Mouse (Mus musculus): ENCODE measurements around the gene Atp6v1c2.
A peak's percentile ranks its signal among the peaks of the same experiment; 100 is the strongest.

Gene Atp6v1c2

GRCm38 (mm10) chr12:17329259-17329658 lies at the start of gene Atp6v1c2:
Gene Atp6v1c2 (minus strand): TSS chr12:17329359.
- no peak for DNase-seq (ENCODE audit: low read depth)

- DNase-seq (ENCODE audit: low read depth), result peak; percentile 31
Measured at GRCm38 (mm10) chr12:17376521-17376920, 47.4 kb upstream of the Atp6v1c2 start.

GRCm38 (mm10) chr12:17375243-17375642 lies 46.1 kb upstream of the Atp6v1c2 start:
- no peak for DNase-seq (ENCODE audit: low read depth)

GRCm38 (mm10) chr12:17373470-17373975 lies 44.4 kb upstream of the Atp6v1c2 start:
- DNase-seq (ENCODE audit: low read depth), result no peak

GRCm38 (mm10) chr12:17372696-17373095 lies 43.5 kb upstream of the Atp6v1c2 start:
- no peak for DNase-seq (ENCODE audit: low read depth)

GRCm38 (mm10) chr12:17371589-17372235 lies 42.6 kb upstream of the Atp6v1c2 start:
- DNase-seq (ENCODE audit: low read depth), result peak; percentile 34

- no peak for DNase-seq (ENCODE audit: low read depth)
Measured at GRCm38 (mm10) chr12:17369551-17370325, 40.6 kb upstream of the Atp6v1c2 start.

- DNase-seq (ENCODE audit: low read depth), result no peak
Measured at GRCm38 (mm10) chr12:17369111-17369510, 40.0 kb upstream of the Atp6v1c2 start.

- peak; percentile 79 for DNase-seq (ENCODE audit: low read depth)
Measured at GRCm38 (mm10) chr12:17366981-17367380, 37.8 kb upstream of the Atp6v1c2 start.

- DNase-seq (ENCODE audit: low read depth), result no peak
Measured at GRCm38 (mm10) chr12:17362316-17362715, 33.2 kb upstream of the Atp6v1c2 start.

- DNase-seq (ENCODE audit: low read depth), result no peak
Measured at GRCm38 (mm10) chr12:17360650-17361049, 31.5 kb upstream of the Atp6v1c2 start.

GRCm38 (mm10) chr12:17360104-17360503 lies 30.9 kb upstream of the Atp6v1c2 start:
- DNase-seq (ENCODE audit: low read depth), result no peak

GRCm38 (mm10) chr12:17358981-17359380 lies 29.8 kb upstream of the Atp6v1c2 start:
- DNase-seq (ENCODE audit: low read depth), result peak; percentile 57

GRCm38 (mm10) chr12:17357795-17358194 lies 28.6 kb upstream of the Atp6v1c2 start:
- no peak for DNase-seq (ENCODE audit: low read depth)

GRCm38 (mm10) chr12:17356853-17357252 lies 27.7 kb upstream of the Atp6v1c2 start:
- DNase-seq (ENCODE audit: low read depth), result peak; percentile 38

GRCm38 (mm10) chr12:17350106-17350505 lies 20.9 kb upstream of the Atp6v1c2 start:
- DNase-seq (ENCODE audit: low read depth), result peak; percentile 36

GRCm38 (mm10) chr12:17348048-17349036 lies 19.2 kb upstream of the Atp6v1c2 start, which contains the start of gene Nol10:
Gene Nol10 (plus strand): TSS chr12:17348458.
- peak; percentile 96 for DNase-seq (ENCODE audit: low read depth)

GRCm38 (mm10) chr12:17347327-17348047 lies 18.3 kb upstream of the Atp6v1c2 start:
- no peak for DNase-seq (ENCODE audit: low read depth)

GRCm38 (mm10) chr12:17339114-17339905 lies 10.2 kb upstream of the Atp6v1c2 start:
- DNase-seq (ENCODE audit: low read depth), result peak; percentile 44

GRCm38 (mm10) chr12:17338338-17338737 lies 9.2 kb upstream of the Atp6v1c2 start:
- DNase-seq (ENCODE audit: low read depth), result peak; percentile 12

All from NIH3T3 (cell line).